Mouse (Mus musculus) erythroblast, embryonic 14.5 days (primary cell): Measurements from ENCODE around the gene Zfp212.

Experiments used
- GATA1 ChIP-seq: IDR thresholded peaks from 2 replicates; pipeline ENCODE4 v1.6.1; 2012; ENCODE audit warnings: low read length, inconsistent platforms, mixed read lengths
- TAL1 ChIP-seq: IDR thresholded peaks from 3 replicates; pipeline ENCODE4 v1.6.1; 2012; ENCODE audit warnings: low read length, inconsistent platforms, mixed read lengths

DNA sequence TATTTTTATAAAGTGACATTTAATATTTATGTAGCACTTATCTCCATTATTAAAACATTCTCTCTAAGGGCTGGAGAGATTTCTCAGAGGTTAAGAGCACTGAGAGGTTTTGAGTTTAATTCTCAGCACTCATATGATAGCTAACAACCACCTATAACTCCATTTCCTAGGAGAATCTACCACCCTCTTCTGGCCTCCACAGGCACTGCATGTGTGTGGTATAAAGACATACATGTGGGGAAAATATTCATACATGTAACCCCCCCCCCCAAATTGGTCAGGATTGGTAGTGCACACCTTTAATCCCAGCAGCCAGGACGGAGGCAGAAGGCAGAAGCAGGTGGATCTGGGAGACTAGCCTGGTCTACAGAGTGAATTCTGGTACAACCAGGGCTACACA is 54.3 kb downstream of the Zfp212 start:
- no peak for TF ChIP-seq GATA1
- no peak for TF ChIP-seq TAL1
